Mouse (Mus musculus) gastrocnemius, postnatal 10 days (tissue): ENCODE results near the gene Peli1. TPM values are rescaled to one million over a fixed set of nuclear protein-coding genes. Genes with fewer than 3 reads are reported as not detected.
A peak's percentile ranks its signal among the peaks of the same experiment; 100 is the strongest.

Source experiments
- DNase-seq: peaks from one replicate; pipeline ENCODE4 v3.0.0; 2021; ENCODE audit warnings: mixed read lengths
- long read RNA-seq, 2 experiments: library from polyadenylated mRNA; stranded (forward); transcript quantifications; one replicate each; pipeline ENCODE4 v2.0.0; 2021
- total RNA-seq, 2 experiments: library from RNA; stranded (reverse); gene quantifications; 2 replicates each; pipeline ENCODE4 v1.2.3; 2021

The Peli1 gene
- 10 to 100 TPM; 15.5 to 16.5 TPM for total RNA-seq
- long read RNA-seq, experiment 1, transcript Peli1-201 (7 exons, 3,514 nt), result major isoform, 30 of 36 reads
- long read RNA-seq, experiment 1, partial matches to known transcripts, result 0 of 36 reads
- long read RNA-seq, experiment 1, other reads (novel, unspliced or antisense), result 6 of 36 reads
- long read RNA-seq, experiment 2, transcript Peli1-201 (7 exons, 3,514 nt), result major isoform, 29 of 33 reads
- long read RNA-seq, experiment 2, partial matches to known transcripts, result 1 of 33 reads
- long read RNA-seq, experiment 2, other reads (novel, unspliced or antisense), result 3 of 33 reads

DNA sequence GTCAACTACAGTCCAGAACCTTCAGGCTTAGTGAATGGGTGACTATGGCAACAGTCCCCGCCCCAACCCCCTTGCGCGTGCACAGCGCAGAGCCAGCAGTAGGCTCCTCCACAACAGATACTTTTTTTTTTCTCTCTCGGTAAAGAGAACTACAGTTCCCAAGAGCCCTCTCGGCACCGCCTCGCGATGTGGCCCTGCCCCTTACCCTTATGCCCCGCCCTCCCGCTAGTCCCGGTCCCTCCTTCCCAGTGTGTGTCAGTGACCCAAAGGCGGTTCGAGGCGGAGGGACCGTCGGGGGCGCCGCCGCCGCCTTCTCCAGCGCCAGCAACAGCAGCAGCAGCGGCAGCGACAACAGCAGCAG is at the start of gene Peli1:
Gene Peli1, plus strand, starts transcription at position 225 of the 361 bp plus-strand sequence.
- DNase-seq, result peak; percentile 92

DNA sequence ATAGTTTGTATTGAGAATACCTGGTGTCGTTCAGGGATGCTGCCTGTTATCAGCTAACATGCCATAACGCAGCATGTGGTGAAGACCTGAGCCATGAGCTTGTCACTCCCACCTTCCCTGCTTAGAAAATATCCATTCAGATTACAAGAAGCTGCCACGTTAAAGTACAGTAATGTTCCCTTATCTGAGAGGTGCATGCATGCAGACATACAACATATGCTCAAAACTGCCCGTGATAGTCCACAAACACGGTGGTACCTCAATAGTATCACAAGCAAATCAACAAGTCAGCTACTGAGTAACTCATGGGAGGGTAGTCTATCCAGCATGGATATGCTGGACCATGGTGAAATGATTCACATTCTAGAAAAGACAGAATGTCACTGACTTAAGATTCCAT is 48.5 kb upstream of the Peli1 start:
- DNase-seq, result no peak

DNA sequence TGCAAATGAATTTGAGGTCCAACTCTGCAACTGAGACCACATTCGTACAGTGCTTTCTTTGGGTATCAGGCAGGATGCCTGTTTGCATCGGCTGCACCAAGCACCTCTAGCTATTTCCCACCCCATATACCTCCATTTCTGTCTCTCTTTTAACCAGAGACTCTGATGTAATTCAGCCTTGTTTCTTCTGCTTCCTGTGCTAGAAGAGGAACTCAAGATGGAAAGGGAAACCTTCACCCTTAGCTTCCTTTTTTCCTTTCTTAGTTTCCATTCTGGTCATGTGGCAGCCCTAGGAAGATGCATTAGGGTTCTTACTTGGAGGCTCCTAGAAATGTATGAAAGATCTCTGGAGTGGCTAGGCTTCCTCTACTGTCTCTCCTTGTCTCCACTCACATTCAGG is 44.9 kb upstream of the Peli1 start:
- no peak for DNase-seq

DNA sequence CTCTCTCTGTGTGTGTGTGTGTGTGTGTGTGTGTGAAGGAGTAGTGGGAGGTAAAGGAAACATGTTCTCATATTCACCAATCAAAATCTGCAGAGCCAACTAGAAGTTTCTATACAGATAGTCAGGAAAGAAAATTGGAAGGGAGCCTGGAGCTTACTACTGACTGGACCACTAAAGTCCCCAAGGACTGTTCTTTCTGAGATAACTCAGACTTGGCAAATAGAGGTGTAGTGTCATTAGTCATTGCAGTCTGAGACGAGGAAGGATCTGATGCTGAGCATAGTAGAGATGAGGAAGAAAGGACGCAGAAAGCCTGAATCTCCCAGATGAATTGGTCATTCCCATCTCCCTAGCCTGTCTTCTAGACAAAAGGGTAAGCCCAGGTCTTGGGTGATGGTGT is 43.2 kb upstream of the Peli1 start:
- no peak for DNase-seq

DNA sequence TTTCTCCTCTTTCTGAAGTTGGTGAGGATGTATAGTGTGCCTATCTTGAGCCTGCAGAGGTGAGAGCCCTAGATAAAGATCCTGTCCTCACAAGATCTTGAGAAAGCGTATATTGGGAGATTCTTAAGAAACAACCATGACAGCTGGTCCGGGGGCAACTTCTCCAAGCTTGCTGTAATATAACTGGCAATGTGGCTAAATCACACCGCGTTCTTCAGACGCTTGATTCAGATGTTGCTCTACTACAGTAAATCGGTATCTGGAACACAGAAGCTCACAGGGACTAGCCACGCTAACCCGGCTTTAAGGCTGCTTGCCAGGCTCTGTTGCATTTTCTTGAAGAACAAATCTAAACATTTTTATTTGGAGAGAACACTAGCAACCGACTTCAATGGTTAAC is 39.4 kb upstream of the Peli1 start:
- DNase-seq, result no peak

DNA sequence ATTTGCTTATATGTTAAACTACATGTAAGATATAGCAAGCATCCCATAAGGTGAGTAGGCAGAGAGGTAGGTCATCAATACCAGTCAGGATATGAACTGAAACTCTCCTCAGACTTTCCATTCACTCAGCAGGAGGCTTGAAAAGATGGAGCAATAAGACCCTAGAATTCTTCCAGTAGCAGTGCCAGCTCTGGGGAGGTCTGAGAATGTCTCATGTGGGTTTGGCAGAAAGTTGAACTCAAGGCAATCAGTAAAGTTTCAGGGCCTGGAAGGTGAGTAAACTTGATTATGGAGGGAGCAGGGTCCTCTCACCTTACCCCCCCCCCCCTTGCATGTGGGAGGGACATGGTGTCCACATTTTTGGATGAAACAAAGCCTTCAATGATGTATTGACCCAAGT is 36.5 kb upstream of the Peli1 start:
- no peak for DNase-seq

DNA sequence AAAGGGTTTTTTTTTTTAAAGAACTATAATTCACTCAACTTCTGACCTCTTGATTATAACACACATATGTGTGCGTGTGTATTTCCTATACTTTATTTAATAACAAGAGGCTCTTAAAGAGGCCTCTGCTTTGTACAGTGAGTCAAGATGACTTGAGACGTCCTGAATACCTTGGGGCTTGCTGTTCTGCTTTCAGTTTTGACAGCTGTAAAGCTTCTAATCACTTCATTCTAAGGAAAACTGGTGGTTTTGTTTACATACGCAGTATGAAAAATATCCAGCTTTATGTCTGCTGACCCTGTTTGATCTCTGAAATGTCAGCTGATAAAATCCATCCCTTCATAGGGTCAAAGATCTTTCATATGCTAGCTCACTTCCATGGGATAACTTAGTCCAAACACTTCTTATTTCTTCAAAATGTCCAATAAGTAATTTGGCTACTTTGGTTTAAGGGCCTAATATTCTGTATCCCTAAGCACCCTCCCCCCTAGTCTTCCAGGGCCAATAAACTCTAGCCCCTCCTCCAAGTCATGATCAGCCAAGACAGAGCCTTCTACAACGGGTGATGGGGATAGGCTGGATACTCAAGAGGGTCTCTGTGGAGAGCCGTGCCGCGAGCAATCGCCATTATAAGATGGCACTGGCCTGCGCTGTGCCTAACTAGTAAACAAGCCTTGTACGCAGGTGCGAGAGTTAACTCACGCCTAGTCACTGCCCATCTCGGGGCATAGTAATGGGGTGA is 34.8 kb upstream of the Peli1 start:
- no peak for DNase-seq

DNA sequence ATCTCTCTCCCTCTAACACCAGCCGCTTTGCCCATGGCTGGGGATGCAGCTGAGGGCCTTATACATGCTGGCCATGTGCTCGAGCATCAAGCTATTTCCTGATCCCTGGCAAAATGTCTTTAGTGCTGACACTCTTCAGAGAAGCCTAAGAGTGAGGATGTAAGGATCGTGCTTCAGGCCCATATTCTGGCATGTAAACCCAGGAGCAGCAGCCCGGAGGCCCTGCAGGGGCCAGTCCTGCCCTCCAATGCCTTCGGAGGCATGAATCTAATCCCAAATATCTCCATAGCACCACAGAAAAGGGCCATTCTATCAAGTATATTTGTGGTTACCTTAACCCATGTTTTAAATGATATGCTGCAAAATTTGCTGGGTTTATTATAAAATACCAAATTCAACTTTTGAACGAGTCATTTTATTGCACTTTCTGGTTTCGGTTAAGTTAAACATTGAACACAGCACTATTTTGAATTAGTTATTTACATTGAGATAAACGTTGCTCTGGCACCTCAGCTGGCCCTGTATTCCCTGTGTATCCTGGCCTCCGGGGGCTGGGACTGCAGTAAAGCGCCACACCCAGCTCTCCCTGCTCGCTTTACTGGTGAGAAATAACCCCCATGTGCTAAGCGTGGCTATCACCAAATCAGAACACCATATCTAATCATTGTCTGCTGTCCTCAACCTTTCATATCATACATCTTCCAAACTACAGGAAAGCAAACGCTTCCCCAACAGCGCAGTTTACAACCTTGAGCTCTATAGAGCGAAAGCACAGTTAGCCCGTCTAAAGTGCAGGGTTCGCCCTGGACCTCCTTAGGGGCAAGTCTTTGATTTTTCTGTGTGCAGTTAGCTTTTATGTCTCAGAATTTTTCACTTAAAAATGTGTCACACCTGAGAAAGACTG is 33.3 kb upstream of the Peli1 start:
- DNase-seq, result no peak

DNA sequence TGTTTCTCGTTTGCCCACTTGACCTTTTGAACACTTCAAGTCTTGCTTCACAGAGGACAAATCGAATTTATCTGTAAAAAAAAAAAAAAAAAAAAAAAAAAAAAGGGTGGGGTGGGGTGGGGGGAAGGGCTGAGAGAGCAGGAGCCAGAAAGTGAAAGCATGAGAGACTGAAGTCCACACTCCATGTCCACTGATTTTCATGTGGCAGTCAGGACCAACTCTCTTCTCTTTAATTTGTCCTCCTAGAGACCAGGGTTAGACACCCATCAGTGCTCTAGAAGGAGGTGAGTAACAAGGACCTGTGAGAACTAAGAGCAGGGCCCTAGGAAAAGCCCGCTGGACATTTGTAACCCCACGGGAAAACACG is 32.7 kb upstream of the Peli1 start:
- DNase-seq, result no peak

DNA sequence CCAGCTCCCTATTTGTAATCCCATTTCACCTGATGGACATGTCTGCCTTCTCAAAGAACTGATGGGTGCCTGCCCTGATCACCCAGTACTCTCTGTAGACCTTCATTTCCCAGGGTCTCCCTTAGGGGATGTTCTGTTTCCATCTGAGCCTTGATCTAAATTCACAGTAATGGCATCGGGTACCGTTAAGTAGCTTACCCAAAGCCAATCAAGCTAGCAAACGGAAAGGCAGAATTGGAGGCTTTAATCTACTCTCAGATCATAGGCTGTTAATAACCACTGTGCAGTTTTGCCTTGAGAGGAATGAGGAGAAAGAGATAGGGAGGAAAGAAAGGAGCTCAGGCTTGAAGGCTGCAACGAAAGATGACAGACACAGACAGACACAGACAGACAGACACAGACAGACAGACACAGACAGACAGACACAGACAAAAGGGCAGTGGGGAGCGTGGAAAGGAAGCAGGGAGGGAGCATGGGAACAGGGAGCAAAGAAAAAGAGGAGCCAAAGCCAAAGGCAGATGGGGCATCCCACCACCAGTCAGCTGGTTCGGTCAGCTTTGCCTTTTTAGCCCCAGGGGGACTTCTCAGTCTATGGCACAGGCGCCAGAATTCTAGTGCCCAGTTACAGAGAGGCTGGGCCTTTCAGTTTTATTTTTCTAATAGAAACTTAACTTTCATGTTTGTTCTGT is 30.6 kb upstream of the Peli1 start:
- no peak for DNase-seq

DNA sequence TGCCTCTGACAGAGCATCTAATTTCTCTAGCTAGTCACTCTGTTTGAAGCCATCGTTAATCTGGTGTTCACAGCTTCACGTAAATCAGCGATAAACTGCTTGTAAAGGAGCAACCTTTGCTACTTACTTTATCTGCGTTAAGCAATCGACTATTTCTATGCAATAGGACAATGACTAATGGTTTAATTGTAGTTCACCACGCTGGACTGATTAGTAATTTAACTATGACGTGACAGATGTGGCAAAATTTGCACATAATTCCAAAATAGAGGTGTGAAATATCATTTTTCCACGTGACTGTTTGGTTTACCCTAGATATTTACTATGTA is 30.1 kb upstream of the Peli1 start:
- DNase-seq, result no peak

DNA sequence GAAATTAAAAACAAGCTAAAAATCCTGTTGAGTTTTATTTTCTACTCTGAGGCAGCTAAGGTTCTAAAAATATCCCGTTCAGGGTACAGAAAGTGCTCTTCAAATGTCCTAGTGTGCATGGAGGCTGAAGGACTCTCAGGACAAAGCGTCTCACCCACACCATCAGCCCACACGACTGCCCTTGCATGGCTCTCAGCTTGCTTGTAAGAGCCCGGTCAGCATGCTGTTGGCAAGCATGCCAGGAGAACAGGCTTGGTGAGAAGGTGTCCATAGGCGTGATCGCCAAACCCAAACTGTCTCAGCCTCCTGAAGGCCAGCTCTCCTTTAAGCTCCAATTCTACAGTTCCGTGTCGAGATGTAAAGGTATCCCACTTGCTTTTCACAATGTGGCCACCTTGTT is 29.7 kb upstream of the Peli1 start:
- no peak for DNase-seq

DNA sequence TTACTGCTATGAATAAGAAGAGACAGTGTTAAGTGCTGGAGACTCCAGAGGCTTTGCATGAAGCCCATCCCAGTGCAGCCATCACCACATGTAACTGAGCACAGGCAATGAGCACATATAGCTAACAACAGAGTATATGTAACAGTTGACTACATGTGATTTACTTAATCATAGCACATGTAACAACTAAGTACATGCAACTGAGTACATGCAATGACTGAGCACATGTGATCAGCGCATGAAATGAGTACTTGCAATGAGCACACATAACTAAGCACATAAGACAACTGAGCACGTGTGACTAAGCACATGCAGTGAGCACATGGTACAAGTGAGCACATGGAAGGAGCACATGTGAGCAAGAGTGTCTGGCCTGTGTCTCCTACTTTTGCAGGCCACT is 29.0 kb upstream of the Peli1 start:
- no peak for DNase-seq

DNA sequence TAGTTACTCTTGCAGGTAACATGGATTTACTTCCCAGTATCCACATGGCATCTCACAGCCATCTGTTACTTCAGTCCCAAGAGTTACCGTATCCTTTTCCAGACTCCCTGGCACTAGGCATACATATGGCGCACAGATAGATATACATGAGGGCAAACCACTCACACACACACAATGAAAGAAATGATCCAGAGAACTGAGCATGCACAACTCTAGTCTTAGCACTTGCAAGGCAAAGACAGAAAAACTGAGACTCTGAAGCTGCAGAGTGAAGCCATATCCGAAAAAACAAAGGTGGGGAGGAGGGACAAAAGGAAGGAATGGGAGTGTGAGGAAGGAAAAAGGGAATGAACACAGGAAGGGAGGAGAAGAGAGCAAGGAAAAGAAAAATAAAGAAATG is 27.8 kb upstream of the Peli1 start:
- no peak for DNase-seq

DNA sequence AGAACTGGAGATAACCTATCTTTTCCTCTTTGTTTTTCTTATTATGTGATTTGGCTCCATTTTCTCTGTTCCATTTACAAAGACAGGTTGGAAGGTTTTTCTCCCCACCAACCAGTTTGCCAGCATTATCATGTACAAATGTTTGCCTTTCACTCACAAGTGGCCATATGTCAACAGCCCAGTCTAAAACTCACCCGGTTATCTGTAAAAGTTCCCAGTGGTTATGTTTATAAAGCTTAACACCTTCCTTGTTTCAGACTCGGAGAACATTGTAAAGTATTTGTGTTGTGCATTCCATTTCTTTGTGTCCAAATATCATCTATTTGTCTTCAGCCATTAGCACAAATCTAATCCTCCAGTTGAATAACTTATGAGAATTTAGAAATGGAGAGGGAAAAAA is 11.7 kb upstream of the Peli1 start:
- no peak for DNase-seq

DNA sequence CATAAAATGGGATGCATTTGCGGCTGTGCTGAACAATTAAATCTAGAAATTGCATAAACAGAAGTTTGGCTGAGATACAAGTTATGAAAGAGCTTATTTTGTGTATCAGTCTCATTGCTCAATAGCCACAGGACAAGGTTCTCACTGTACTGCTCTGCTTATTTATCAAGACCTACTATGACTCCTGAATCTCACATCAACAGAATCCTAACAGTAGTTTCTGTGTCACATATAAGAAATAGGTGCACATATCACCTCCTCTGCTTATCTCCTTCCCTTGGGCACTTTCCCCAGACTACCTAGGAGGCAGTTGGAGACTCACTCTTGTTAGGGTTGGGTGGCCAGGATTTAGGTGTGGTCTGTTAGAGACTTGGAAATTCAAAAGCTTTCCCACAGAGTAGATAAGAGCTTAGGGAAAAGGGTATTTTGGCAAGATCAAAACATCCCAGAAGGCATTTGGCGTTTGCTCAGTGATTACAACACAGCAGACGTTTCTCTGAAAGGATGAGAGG is 11.2 kb upstream of the Peli1 start:
- no peak for DNase-seq

DNA sequence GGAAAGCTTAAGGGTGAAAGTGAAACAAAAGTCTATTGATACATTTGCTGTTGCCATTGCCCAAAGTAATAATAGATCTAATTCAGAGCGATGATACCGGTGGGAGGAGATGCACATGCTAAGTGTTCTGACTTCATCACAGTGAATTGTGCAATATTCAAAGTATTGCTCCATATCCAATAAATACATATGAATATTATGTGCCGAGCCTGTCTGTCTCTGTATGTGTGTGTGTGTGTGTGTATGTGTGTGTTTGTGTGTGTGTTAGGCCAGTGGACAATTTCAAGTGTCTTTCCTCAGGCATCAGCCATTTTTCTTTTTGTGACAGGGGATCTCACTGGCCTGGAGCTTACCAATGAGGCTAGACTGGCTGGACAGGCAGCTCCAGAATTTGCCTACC is 9.9 kb upstream of the Peli1 start:
- no peak for DNase-seq

DNA sequence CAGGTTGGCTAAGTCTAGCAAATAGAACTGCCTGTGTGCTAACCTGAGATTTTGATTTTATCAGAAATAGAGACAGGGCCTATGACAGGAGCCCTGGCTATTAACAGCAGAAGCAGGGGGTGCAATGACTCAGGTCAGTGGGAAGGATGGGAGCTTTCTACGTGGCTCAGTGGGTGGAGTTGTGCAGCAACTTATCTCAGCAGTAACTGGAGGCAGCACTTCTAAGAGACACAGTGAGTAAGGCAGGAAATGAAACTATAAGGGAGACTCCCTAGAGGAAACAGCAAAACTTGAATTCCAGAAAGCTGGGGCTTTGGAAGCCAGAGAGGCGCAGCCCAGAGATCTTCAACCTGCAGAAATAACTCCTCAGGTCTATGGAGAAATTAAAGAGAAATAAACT is 8.4 kb upstream of the Peli1 start:
- no peak for DNase-seq

DNA sequence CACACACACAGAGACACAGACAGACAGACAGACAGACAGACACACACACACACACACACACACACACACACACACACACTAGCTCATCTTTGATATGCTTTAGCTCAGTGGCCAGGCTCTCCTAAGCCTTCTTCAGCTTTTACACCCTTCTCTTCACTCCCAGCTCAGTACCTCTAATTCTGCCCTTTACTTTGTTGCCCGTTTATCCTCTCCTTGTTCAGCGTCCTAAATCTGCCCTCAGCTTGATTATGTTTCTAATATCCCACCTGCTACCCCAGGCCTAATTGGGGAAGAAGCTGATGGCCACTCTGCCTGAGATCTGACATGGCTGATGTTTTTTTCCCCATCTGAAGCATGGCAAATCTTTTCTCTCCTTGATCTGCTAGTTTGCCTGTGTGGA is 2.7 kb upstream of the Peli1 start:
- no peak for DNase-seq

DNA sequence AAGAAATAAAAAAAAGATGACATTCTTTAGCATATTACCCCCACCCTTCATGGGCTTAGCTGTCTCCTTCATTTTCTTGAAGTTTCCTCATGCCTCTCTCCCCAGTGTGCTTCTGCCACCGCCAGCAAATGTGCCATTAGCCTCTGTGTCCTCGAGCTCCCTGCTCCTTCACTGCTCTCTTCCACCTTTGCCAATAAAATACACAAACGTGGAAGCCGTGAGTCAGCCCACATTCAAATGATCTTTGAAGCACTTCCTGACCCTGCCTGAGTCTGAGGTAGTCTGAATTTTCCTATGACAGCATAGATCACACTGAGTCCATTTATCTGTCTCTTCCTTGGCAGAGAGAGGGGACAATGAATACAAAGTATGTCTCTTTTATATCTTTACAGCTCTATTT is 1.5 kb upstream of the Peli1 start:
- DNase-seq, result no peak

DNA sequence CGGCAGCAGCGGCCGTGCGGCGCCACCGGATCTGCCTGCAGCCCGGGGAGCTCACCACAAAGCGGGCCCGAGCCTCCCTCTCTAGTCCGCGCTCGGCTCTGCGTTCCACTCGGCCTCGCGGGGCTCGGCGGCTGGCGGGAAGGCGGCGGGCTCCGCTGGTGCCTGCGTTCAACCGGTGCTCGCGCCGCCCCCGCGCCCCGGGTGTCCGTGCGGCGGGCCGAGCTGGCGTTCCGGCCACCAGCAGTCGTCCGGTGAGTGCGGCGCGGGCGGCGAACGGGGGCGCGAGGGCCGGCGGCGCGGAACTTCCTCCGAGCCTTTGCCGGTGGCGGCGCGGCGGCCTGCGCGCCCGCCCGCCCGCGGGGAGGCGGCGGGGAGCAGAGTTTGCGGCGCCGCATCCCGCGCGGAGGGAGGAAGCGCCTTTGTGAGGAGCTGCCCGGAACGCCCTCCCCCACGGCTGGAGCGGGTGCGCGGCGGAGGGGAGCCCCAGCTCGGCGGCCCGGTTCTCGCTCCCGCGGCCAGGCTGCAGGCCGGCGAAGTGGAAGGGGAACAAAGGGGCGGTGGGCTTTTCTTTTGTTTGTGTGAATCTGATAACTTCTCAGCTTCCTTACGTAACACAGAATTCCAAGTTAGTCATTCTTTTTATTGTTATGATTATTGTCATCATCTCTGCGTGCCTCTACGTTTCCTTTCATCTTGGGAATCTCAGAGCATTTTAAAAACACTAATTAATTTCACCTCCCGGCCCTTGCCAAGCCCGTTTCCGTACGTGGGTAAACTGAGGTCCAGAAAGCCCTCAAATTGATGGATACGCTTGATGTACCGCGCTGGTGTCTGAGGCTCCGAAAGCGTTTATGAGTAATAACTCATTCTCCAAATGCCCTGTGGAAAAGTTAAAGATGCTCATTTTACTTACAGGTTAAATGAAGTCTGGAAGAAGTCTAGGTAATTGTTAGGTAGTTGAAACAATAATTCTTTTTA is 626 bp downstream of the Peli1 start:
- peak; percentile 70 for DNase-seq
